Mouse (Mus musculus) frontal cortex, postnatal 36 days (tissue): ENCODE data around the gene Tmem98.

Source experiments
- DNase-seq, 2 experiments: peaks; one replicate each; pipeline ENCODE4 v3.0.0; 2022; ENCODE audit warnings: low spot score in 2 of 2

Tmem98 gene

GRCm38 (mm10) chr11:80809993-80810821 lies at the start of gene Tmem98:
Tmem98 (plus strand) TSS chr11:80810175.
- DNase-seq = peak in 1 of 2 experiments; percentile 12

GRCm38 (mm10) chr11:80761285-80761974 lies 48.5 kb upstream of the Tmem98 start:
- no peak for DNase-seq

- no peak for DNase-seq
These were observed 47.9 kb upstream of the Tmem98 start for GRCm38 (mm10) chr11:80762066-80762465.

- DNase-seq = no peak
These were observed 43.9 kb upstream of the Tmem98 start for GRCm38 (mm10) chr11:80766068-80766467.

- no peak for DNase-seq
These were observed 43.3 kb upstream of the Tmem98 start for GRCm38 (mm10) chr11:80766472-80767319.

- no peak for DNase-seq
These were observed 42.7 kb upstream of the Tmem98 start for GRCm38 (mm10) chr11:80767320-80767617.

- DNase-seq = no peak
These were observed 38.8 kb upstream of the Tmem98 start for GRCm38 (mm10) chr11:80771186-80771585.

GRCm38 (mm10) chr11:80771596-80772250 lies 38.3 kb upstream of the Tmem98 start:
- no peak for DNase-seq

- no peak for DNase-seq
These were observed 37.3 kb upstream of the Tmem98 start for GRCm38 (mm10) chr11:80772595-80773210.

- no peak for DNase-seq
These were observed 34.4 kb upstream of the Tmem98 start for GRCm38 (mm10) chr11:80775535-80775934.

GRCm38 (mm10) chr11:80777708-80778107 lies 32.3 kb upstream of the Tmem98 start:
- DNase-seq = no peak

GRCm38 (mm10) chr11:80778157-80778556 lies 31.8 kb upstream of the Tmem98 start:
- DNase-seq = no peak

- no peak for DNase-seq
These were observed 31.0 kb upstream of the Tmem98 start for GRCm38 (mm10) chr11:80778916-80779526.

- peak; percentile 82 to 85 for DNase-seq
These were observed 30.2 kb upstream of the Tmem98 start, which contains the start of gene Myo1d for GRCm38 (mm10) chr11:80779527-80780344. Myo1d (minus strand) TSS chr11:80780025.

GRCm38 (mm10) chr11:80781535-80781934 lies 28.4 kb upstream of the Tmem98 start:
- no peak for DNase-seq

- no peak for DNase-seq
These were observed 26.5 kb upstream of the Tmem98 start for GRCm38 (mm10) chr11:80783460-80783859.

GRCm38 (mm10) chr11:80784294-80784743 lies 25.7 kb upstream of the Tmem98 start:
- DNase-seq = no peak

- no peak for DNase-seq
These were observed 24.3 kb upstream of the Tmem98 start for GRCm38 (mm10) chr11:80785672-80786071.

GRCm38 (mm10) chr11:80789647-80790240 lies 20.2 kb upstream of the Tmem98 start:
- DNase-seq = no peak
